Mouse (Mus musculus) heart, adult 2 months (tissue): ENCODE measurements around the gene Ercc1. TPM values are rescaled to one million over a fixed set of nuclear protein-coding genes. Genes with fewer than 3 reads are reported as not detected.
A peak's percentile ranks its signal among the peaks of the same experiment; 100 is the strongest.

Experiments used
- DNase-seq, 2 experiments: peaks; one replicate each; pipeline ENCODE4 v3.0.0; 2021
- H3K27ac ChIP-seq: fragments of 200-600 bp; 2 replicates; pipeline ENCODE4 v1.8.1; 2022
- H3K27me3 ChIP-seq: fragments of 200-500 bp; 2 replicates; pipeline ENCODE4 v1.6.1; 2012; ENCODE audit warnings: mild to moderate bottlenecking, low read length, inconsistent platforms, mixed read lengths; ENCODE audit not compliant: control insufficient read depth, insufficient read depth
- H3K36me3 ChIP-seq: fragments of 200-500 bp; 2 replicates; pipeline ENCODE4 v1.6.1; 2012; ENCODE audit warnings: low read length, inconsistent platforms; ENCODE audit not compliant: control insufficient read depth, insufficient read depth
- H3K4me1 ChIP-seq: fragments of 200-500 bp; 2 replicates; pipeline ENCODE4 v1.6.1; 2011; ENCODE audit warnings: low read length; ENCODE audit not compliant: control insufficient read depth, insufficient read depth
- H3K4me3 ChIP-seq: fragments of 200-600 bp; 2 replicates; pipeline ENCODE4 v1.8.1; 2022
- H3K79me2 ChIP-seq: fragments of 200-500 bp; replicated peaks from 2 replicates; pipeline ENCODE4 v1.6.1; 2012; ENCODE audit warnings: mild to moderate bottlenecking, inconsistent platforms, low read length, moderate library complexity, mixed read lengths; ENCODE audit not compliant: control insufficient read depth, insufficient read depth
- H3K9ac ChIP-seq: fragments of 200-500 bp; 2 replicates; pipeline ENCODE4 v1.6.1; 2012; ENCODE audit warnings: low read depth, mild to moderate bottlenecking, control low read depth, inconsistent platforms, low read length, mixed read lengths
- CTCF ChIP-seq: fragments of 200-600 bp; IDR thresholded peaks from 2 replicates; pipeline ENCODE4 v1.8.1; 2022; ENCODE audit warnings: antibody characterized with exemption, mild to moderate bottlenecking, moderate library complexity
- EP300 ChIP-seq: fragments of 200-500 bp; IDR thresholded peaks from 2 replicates; pipeline ENCODE4 v1.6.1; 2011; ENCODE audit warnings: low read depth, low read length, control low read depth; ENCODE audit not compliant: insufficient read depth
- POLR2A ChIP-seq: fragments of 200-500 bp; IDR thresholded peaks from 2 replicates; pipeline ENCODE4 v1.6.1; 2011; ENCODE audit warnings: mild to moderate bottlenecking, low read depth, low read length, control low read depth; ENCODE audit not compliant: insufficient read depth
- WGBS: fragments of 180-500 bp; shearing (Covaris S2); methylation state at CpG from one replicate; pipeline ENCODE4 v1.1.7; 2018; 5-methylcytosine and 5-hydroxymethylcytosine counted together
- intact Hi-C: fragments of 180-260 bp; cut with DNase I; formaldehyde crosslinking; loops from one replicate; pipeline ENCODE4 v1.15.1; 2025
- polyA plus RNA-seq: library from polyadenylated mRNA; depleted of rRNA; stranded (reverse); fragments of >200 nt; gene quantifications from 2 replicates; pipeline ENCODE4 v1.2.3, GENCODE M21; 2012
- total RNA-seq, 2 experiments: library from RNA; stranded (reverse); gene quantifications; 2 replicates each; pipeline ENCODE4 v1.2.3; 2021

Ercc1 gene
- total and polyA plus RNA-seq, 3 experiments, result 46.8 to 48.6 (median 47.1) TPM

- H3K27me3 ChIP-seq, result no peaks in the 10 kb centered on the region
- no peaks in the 10 kb centered on the region for H3K79me2 ChIP-seq
- H3K4me1 ChIP-seq, result no peaks in the 10 kb centered on the region; the same call in none of the 2 replicates
- H3K27ac ChIP-seq, result peak overlapping the region; percentile 39
- H3K4me3 ChIP-seq, result peak overlapping the region; percentile 68
- under 1% methylated on average over 37 of the region's 37 CpGs for WGBS
- no peaks in the 10 kb centered on the region for H3K36me3 ChIP-seq
- intact Hi-C loops, result no loop called here
- TF ChIP-seq POLR2A (0 out of 2 replicates have a peak, but pooled peaks have one; percentile 8), CTCF (peak; percentile 41), EP300 (no peak)
- peak overlapping the region; percentile 77 for H3K9ac ChIP-seq
- DNase-seq, result no peak
Observed at GRCm38 (mm10) chr7:19382166-19382541, 37.6 kb downstream of the Ercc1 start.

- Histone ChIP-seq H3K4me3 (no peak overlapping the region), H3K9ac (no peak overlapping the region), H3K36me3 (no peaks in the 10 kb centered on the region), H3K79me2 (no peaks in the 10 kb centered on the region), H3K27ac (no peak overlapping the region), H3K4me1 (no peaks in the 10 kb centered on the region; the same call in none of the 2 replicates), H3K27me3 (no peaks in the 10 kb centered on the region)
- TF ChIP-seq POLR2A (no peak), CTCF (no peak)
- WGBS, result 86% methylated on average over 9 of the region's 9 CpGs
- no peak for DNase-seq
- intact Hi-C loops, result no loop called here
Observed at GRCm38 (mm10) chr7:19383708-19384107, 39.1 kb downstream of the Ercc1 start.

- Histone ChIP-seq H3K4me1 (no peaks in the 10 kb centered on the region), H3K79me2 (no peaks in the 10 kb centered on the region), H3K36me3 (no peaks in the 10 kb centered on the region), H3K4me3 (no peak overlapping the region), H3K27me3 (no peaks in the 10 kb centered on the region), H3K27ac (no peak overlapping the region), H3K9ac (no peak overlapping the region)
- intact Hi-C loops, result no loop called here
- no peak for DNase-seq
- no peak for TF ChIP-seq CTCF
- TF ChIP-seq EP300, result no peak
- TF ChIP-seq POLR2A, result no peak
- 65% methylated on average over 10 of the region's 10 CpGs for WGBS
Observed at GRCm38 (mm10) chr7:19388699-19389413, 44.3 kb downstream of the Ercc1 start.

- TF ChIP-seq CTCF (no peak), POLR2A (no peak), EP300 (no peak)
- no peaks in the 10 kb centered on the region for H3K4me1 ChIP-seq
- H3K4me3 ChIP-seq, result no peak overlapping the region
- WGBS, result 87% methylated on average over 8 of the region's 8 CpGs
- H3K27ac ChIP-seq, result no peak overlapping the region
- H3K36me3 ChIP-seq, result no peaks in the 10 kb centered on the region
- no peaks in the 10 kb centered on the region for H3K27me3 ChIP-seq
- H3K9ac ChIP-seq, result no peak overlapping the region
- no peak for DNase-seq
- H3K79me2 ChIP-seq, result no peaks in the 10 kb centered on the region
- intact Hi-C loops, result no loop called here
Observed at GRCm38 (mm10) chr7:19394484-19394883, 49.9 kb downstream of the Ercc1 start.

- no peak overlapping the region for H3K4me3 ChIP-seq
- peaks cover 7% of the 10 kb centered on the region for H3K27me3 ChIP-seq
- H3K4me1 ChIP-seq, result no peaks in the 10 kb centered on the region; the same call in 1 of the 2 replicates
- no peaks in the 10 kb centered on the region for H3K79me2 ChIP-seq
- intact Hi-C loops, result loop anchor here (5.0 kb wide), 1 partner anchor 303 kb away; no protein-coding TSS in a partner anchor
- TF ChIP-seq EP300 (no peak), POLR2A (no peak), CTCF (no peak)
- WGBS, result 5% methylated on average over 27 of the region's 27 CpGs
- H3K9ac ChIP-seq, result no peak overlapping the region
- no peaks in the 10 kb centered on the region for H3K36me3 ChIP-seq
- no peak overlapping the region for H3K27ac ChIP-seq
- peak; percentile 48 to 50 for DNase-seq
Observed at GRCm38 (mm10) chr7:19399496-19400280, 55.1 kb downstream of the Ercc1 start.

GRCm38 (mm10) chr7:19400946-19401345 is 56.4 kb downstream of the Ercc1 start:
- WGBS, result 79% methylated on average over 4 of the region's 4 CpGs
- peak; percentile 43 for TF ChIP-seq CTCF
- TF ChIP-seq POLR2A, result no peak
- no peak overlapping the region for H3K9ac ChIP-seq
- no peak overlapping the region for H3K4me3 ChIP-seq
- no peak for DNase-seq
- intact Hi-C loops, result loop anchor here (5.0 kb wide), 1 partner anchor 301 kb away; no protein-coding TSS in a partner anchor
- H3K79me2 ChIP-seq, result no peaks in the 10 kb centered on the region
- no peaks in the 10 kb centered on the region for H3K36me3 ChIP-seq
- H3K27ac ChIP-seq, result no peak overlapping the region
- peaks cover 7% of the 10 kb centered on the region for H3K27me3 ChIP-seq
- no peaks in the 10 kb centered on the region; the same call in 1 of the 2 replicates for H3K4me1 ChIP-seq
